Mouse (Mus musculus): Measurements from ENCODE around the gene Nfkbib.

GRCm38 (mm10) chr7:28793834-28794233, 26.5 kb upstream of the Nfkbib start:
- TF ChIP-seq POLR2A (IDR thresholded peaks at IDR 0.05; ENCODE audit: control insufficient read depth, low read depth, low read length) (no peak), CTCF (IDR thresholded peaks at IDR 0.05; ENCODE audit: control insufficient read depth, insufficient read depth, insufficient replicate concordance, low read depth, low read length) (no peak)
